Mouse (Mus musculus) midbrain, embryonic 13.5 days (tissue): Measurements from ENCODE around the gene Oxct2a. TPM values are rescaled to one million over a fixed set of nuclear protein-coding genes. Genes with fewer than 3 reads are reported as not detected.
A peak's percentile ranks its signal among the peaks of the same experiment; 100 is the strongest.
"Not testable (repeated sequence)": the region's sequence is repeated elsewhere in the genome, so short reads cannot be mapped to it uniquely, and the experiment has no call there.

Source experiments
- ATAC-seq: fragments of 200-750 bp; cut with Nextera tagmentation; 2 replicates; pipeline ENCODE4 v1.8.0; 2017; ENCODE audit warnings: mild to moderate bottlenecking, moderate TSS enrichment, moderate library complexity
- H3K27ac ChIP-seq: fragments of 300-500 bp; sonication (generic); 2 replicates; pipeline ENCODE4 v1.5.1; 2015; ENCODE audit warnings: inconsistent platforms, mild to moderate bottlenecking, moderate library complexity
- H3K27me3 ChIP-seq: fragments of 300-500 bp; sonication (generic); 2 replicates; pipeline ENCODE4 v1.6.1; 2015; ENCODE audit warnings: mild to moderate bottlenecking, inconsistent platforms
- H3K36me3 ChIP-seq: fragments of 300-500 bp; sonication (generic); 2 replicates; pipeline ENCODE4 v1.6.1; 2015; ENCODE audit warnings: mild to moderate bottlenecking, inconsistent platforms
- H3K4me1 ChIP-seq: fragments of 300-500 bp; sonication (generic); replicated peaks from 2 replicates; pipeline ENCODE4 v1.6.1; 2015; ENCODE audit warnings: inconsistent platforms
- H3K4me2 ChIP-seq: fragments of 300-500 bp; sonication (generic); replicated peaks from 2 replicates; pipeline ENCODE4 v1.6.1; 2015; ENCODE audit warnings: moderate library complexity, mild to moderate bottlenecking, inconsistent platforms
- H3K4me3 ChIP-seq: fragments of 300-500 bp; sonication (generic); replicated peaks from 2 replicates; pipeline ENCODE4 v1.5.1; 2015; ENCODE audit warnings: mild to moderate bottlenecking, inconsistent platforms
- H3K9ac ChIP-seq: fragments of 300-500 bp; sonication (generic); replicated peaks from 2 replicates; pipeline ENCODE4 v1.6.1; 2015; ENCODE audit warnings: mild to moderate bottlenecking, inconsistent platforms
- H3K9me3 ChIP-seq: fragments of 300-500 bp; sonication (generic); 2 replicates; pipeline ENCODE4 v1.6.1; 2016; ENCODE audit warnings: mild to moderate bottlenecking, inconsistent platforms
- WGBS: fragments of 180-500 bp; shearing (Covaris S2); methylation state at CpG from one replicate; pipeline ENCODE4 v1.1.7; 2015; 5-methylcytosine and 5-hydroxymethylcytosine counted together
- polyA plus RNA-seq: library from polyadenylated mRNA; unstranded; fragments of >200 nt; fragmentation: Nextera tagmentation; extraction: Ambion mirVana; gene quantifications from 2 replicates; pipeline ENCODE4 v1.2.1, GENCODE M21; 2015

The Oxct2a gene
- polyA plus RNA-seq, 1 experiment from 2014 or later: not detected

DNA sequence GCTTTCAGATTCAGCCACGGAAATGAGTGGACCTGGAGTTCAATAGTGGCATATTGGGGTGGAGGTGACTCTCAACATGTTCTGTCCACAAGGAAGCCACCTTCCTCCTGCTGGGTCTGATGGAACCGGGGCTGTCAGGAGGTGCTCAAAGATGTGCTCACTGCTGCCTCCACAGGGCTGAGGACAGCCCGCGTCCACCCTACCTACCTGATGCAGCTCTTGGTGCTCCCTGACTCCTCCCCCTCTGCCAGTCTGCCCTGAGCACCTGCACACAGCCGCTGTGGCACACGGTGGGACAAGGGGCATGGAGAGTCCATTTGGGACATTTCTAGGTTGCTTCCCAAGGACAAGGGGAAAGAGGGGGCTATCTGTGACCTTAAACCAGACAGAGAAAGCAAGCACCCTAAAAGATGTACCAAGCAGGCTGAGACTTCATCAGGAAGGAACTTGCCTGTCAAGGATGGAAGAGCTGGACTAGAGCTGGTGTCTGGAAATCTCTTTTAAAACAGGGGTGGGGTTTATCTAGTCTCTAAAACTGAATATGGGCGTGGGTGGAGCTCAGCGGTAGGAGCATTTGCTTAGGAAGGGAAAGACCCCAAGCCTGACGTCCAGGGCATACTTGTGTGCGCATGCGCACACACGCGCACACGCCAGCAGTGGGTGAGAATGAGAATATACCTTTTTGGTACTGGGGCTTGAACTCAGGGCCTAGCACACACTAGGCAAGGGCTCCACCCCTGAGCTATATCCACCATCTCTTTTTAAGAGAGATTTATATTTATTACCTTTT, 12.6 kb upstream of the Oxct2a start:
- no peak overlapping the region for H3K4me3 ChIP-seq
- H3K36me3 ChIP-seq: no peaks in the 10 kb centered on the region
- 73% methylated on average over 14 of the region's 14 CpGs for WGBS
- no peak overlapping the region for H3K27ac ChIP-seq
- no peak overlapping the region for H3K4me2 ChIP-seq
- ATAC-seq: no peak
- H3K9ac ChIP-seq: no peak overlapping the region
- peaks cover 14% of the 10 kb centered on the region for H3K27me3 ChIP-seq
- no peaks in the 10 kb centered on the region for H3K9me3 ChIP-seq
- no peaks in the 10 kb centered on the region for H3K4me1 ChIP-seq

DNA sequence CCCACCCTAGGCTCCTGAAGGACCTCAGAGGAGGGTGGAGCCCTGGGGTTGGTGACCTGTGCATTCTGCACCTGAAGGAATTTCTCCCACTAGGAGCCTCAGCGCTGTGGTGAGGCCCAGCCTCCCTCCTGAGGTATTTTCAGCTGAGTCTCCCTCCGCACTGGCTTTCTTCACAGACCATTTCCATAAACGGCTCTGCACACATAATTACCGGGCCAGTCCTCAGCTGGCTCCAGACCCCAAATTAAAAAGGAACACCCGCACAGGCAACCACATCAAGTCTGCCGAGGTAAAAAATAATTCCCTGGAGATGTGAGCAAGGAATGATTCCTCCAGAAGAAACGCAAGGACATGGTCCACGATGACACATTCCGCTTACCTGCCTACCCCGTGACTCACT, 11.8 kb upstream of the Oxct2a start:
- not testable (repeated sequence) for H3K4me1 ChIP-seq, H3K9ac ChIP-seq, H3K36me3 ChIP-seq, H3K27me3 ChIP-seq, H3K27ac ChIP-seq, ATAC-seq, H3K4me2 ChIP-seq, H3K4me3 ChIP-seq, H3K9me3 ChIP-seq
- 80% methylated on average over 10 of the region's 10 CpGs for WGBS

- Histone ChIP-seq H3K27me3 (peaks cover 3% of the 10 kb centered on the region; the same call in 1 of the 2 replicates), H3K4me1 (no peaks in the 10 kb centered on the region), H3K27ac (no peak overlapping the region), H3K9me3 (no peaks in the 10 kb centered on the region), H3K4me2 (no peak overlapping the region), H3K36me3 (no peaks in the 10 kb centered on the region), H3K9ac (no peak overlapping the region), H3K4me3 (no peak overlapping the region)
- no peak for ATAC-seq
- WGBS: 85% methylated on average over 3 of the region's 3 CpGs
Observed at GRCm38 (mm10) chr4:123334177-123334576, 10.7 kb upstream of the Oxct2a start.

- Histone ChIP-seq H3K27me3 (peaks cover 3% of the 10 kb centered on the region; the same call in 1 of the 2 replicates), H3K4me2 (no peak overlapping the region), H3K4me3 (no peak overlapping the region), H3K9ac (no peak overlapping the region), H3K9me3 (no peaks in the 10 kb centered on the region), H3K4me1 (no peaks in the 10 kb centered on the region), H3K36me3 (no peaks in the 10 kb centered on the region), H3K27ac (no peak overlapping the region)
- ATAC-seq: no peak
- 99% methylated on average over 4 of the region's 4 CpGs for WGBS
Observed at GRCm38 (mm10) chr4:123333151-123333550, 9.7 kb upstream of the Oxct2a start.

GRCm38 (mm10) chr4:123331961-123332360, 8.5 kb upstream of the Oxct2a start:
- not testable (repeated sequence) for H3K9me3 ChIP-seq, H3K4me3 ChIP-seq, H3K36me3 ChIP-seq, H3K27me3 ChIP-seq, H3K27ac ChIP-seq, H3K4me2 ChIP-seq, H3K9ac ChIP-seq, H3K4me1 ChIP-seq, ATAC-seq
- 90% methylated on average over 1 of the region's 1 CpGs for WGBS

GRCm38 (mm10) chr4:123331326-123331725, 7.9 kb upstream of the Oxct2a start:
- Histone ChIP-seq H3K4me2 (no peak overlapping the region), H3K4me1 (no peaks in the 10 kb centered on the region), H3K9me3 (no peaks in the 10 kb centered on the region), H3K27ac (no peak overlapping the region), H3K9ac (no peak overlapping the region), H3K4me3 (no peak overlapping the region), H3K27me3 (peaks cover 3% of the 10 kb centered on the region; the same call in 1 of the 2 replicates), H3K36me3 (no peaks in the 10 kb centered on the region)
- 77% methylated on average over 5 of the region's 5 CpGs for WGBS
- no peak for ATAC-seq

DNA sequence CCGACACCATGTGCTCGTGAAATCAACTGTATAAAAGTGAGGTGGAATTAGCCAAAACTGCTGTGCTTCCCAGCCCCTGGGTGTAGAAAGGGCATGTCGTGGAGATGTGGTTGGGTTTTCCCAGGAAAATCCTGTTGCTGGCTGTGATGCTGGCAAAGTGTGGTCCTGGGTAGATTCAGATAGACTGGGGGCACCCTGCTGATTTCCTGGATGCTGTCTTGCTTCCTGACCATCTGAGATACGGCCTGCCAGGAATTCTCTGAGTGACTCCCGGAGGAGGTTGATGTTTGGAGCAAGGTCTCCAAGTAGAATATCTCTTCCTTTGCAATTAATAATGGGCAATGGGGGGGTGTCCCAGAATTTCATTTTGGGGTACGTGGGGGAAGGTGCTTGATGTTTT, 5.5 kb upstream of the Oxct2a start:
- no peaks in the 10 kb centered on the region for H3K36me3 ChIP-seq
- WGBS: 79% methylated on average over 6 of the region's 6 CpGs

GRCm38 (mm10) chr4:123327630-123328029, 4.2 kb upstream of the Oxct2a start:
- H3K9ac ChIP-seq: no peak overlapping the region
- H3K36me3 ChIP-seq: no peaks in the 10 kb centered on the region
- H3K9me3 ChIP-seq: no peaks in the 10 kb centered on the region
- no peak for ATAC-seq
- no peaks in the 10 kb centered on the region for H3K4me1 ChIP-seq
- no peak overlapping the region for H3K27ac ChIP-seq
- H3K4me2 ChIP-seq: no peak overlapping the region
- no peak overlapping the region for H3K4me3 ChIP-seq
- 54% methylated on average over 3 of the region's 3 CpGs for WGBS
- peaks cover 19% of the 10 kb centered on the region for H3K27me3 ChIP-seq

More for the DNA sequence above, 5.5 kb upstream of the Oxct2a start:
- no peak overlapping the region for H3K9ac ChIP-seq
- ATAC-seq: no peak
- no peaks in the 10 kb centered on the region for H3K4me1 ChIP-seq
- H3K4me2 ChIP-seq: no peak overlapping the region
- no peaks in the 10 kb centered on the region for H3K9me3 ChIP-seq
- no peak overlapping the region for H3K4me3 ChIP-seq
- H3K27ac ChIP-seq: no peak overlapping the region
- H3K27me3 ChIP-seq: peaks cover 8% of the 10 kb centered on the region

GRCm38 (mm10) chr4:123326087-123326486, 2.7 kb upstream of the Oxct2a start:
- no peaks in the 10 kb centered on the region for H3K4me1 ChIP-seq
- no peak overlapping the region for H3K4me2 ChIP-seq
- H3K36me3 ChIP-seq: no peaks in the 10 kb centered on the region
- no peak overlapping the region for H3K4me3 ChIP-seq
- H3K9me3 ChIP-seq: no peaks in the 10 kb centered on the region
- 79% methylated on average over 3 of the region's 3 CpGs for WGBS
- H3K9ac ChIP-seq: no peak overlapping the region
- H3K27me3 ChIP-seq: peaks cover 28% of the 10 kb centered on the region
- no peak for ATAC-seq
- H3K27ac ChIP-seq: no peak overlapping the region

DNA sequence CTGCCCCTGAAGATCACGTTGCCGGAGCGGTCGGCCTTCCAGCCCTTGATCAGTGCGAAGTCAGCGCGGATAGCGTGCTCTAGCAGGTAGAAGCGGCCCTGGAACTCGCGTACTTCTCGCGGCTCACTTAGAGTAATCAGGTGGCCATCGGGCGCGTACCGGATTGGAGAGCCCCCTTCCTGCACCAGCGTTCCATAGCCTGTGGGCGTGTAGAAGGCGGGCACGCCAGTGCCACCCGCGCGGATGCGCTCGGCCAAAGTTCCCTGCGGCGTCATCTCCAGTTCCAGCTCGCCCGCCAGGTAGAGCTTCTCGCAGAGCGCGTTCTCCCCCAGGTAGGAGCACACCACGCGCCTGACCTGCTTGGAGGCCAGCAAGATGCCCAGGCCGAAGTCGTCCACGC, 524 bp downstream of the Oxct2a start:
- 0 out of 2 replicates have a peak, but pooled peaks have one; percentile 37 for ATAC-seq
- not testable (repeated sequence) for H3K4me1 ChIP-seq, H3K9ac ChIP-seq, H3K36me3 ChIP-seq, H3K27ac ChIP-seq, H3K9me3 ChIP-seq
- Histone ChIP-seq H3K27me3 (peaks cover 28% of the 10 kb centered on the region), H3K4me2 (peak overlapping the region; percentile 42), H3K4me3 (peak overlapping the region; percentile 17)
- WGBS: 10% methylated on average over 25 of the region's 38 CpGs

DNA sequence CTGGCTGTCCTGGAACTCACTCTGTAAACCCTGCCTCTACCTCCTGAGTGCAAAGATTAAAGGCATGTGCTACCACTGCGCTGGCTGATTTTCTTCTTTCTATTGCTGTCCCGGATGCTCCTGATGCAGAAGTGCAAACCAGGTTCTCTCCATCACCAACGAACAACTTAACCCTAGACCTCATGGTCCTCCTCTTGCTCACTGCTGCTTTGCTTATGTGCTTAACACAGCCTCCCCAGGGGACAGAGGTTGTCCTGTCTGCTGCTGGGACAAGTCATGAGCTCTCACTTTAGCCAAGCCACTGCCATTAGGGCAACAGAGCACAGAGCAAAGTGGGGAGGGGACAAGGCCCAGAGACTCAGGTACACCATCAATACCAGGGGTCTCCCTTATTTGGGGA, 8.9 kb downstream of the Oxct2a start:
- Histone ChIP-seq H3K4me1 (no peaks in the 10 kb centered on the region), H3K27ac (no peak overlapping the region), H3K27me3 (no peaks in the 10 kb centered on the region), H3K4me3 (no peak overlapping the region), H3K9ac (no peak overlapping the region), H3K4me2 (no peak overlapping the region), H3K9me3 (no peaks in the 10 kb centered on the region), H3K36me3 (no peaks in the 10 kb centered on the region)
- no peak for ATAC-seq
- WGBS: 83% methylated on average over 3 of the region's 3 CpGs

DNA sequence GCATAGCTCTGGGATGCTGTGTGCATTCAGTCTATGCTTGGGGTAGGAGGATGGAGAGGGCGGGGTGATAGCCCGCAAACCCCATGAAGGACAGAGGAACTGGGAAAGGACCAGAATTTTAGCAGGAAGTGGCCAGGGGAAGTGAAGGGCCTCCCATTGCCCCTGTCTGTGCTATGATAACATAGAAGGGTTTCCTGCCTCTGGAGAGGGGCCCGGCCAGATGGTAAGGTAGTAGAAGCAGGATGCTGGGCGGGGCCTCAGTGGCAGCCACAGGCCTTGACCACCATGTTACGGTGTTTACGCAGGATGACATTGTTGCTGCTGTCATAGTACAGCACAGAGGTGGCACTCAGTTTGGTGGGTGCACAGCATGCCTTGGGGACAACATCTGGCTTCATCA, 10.4 kb downstream of the Oxct2a start:
- Histone ChIP-seq H3K4me3 (no peak overlapping the region), H3K27ac (no peak overlapping the region), H3K27me3 (no peaks in the 10 kb centered on the region), H3K4me2 (no peak overlapping the region), H3K9me3 (no peaks in the 10 kb centered on the region), H3K36me3 (no peaks in the 10 kb centered on the region), H3K4me1 (no peaks in the 10 kb centered on the region), H3K9ac (no peak overlapping the region)
- ATAC-seq: no peak
- WGBS: 89% methylated on average over 6 of the region's 6 CpGs

- no peak overlapping the region for H3K4me2 ChIP-seq
- H3K4me3 ChIP-seq: no peak overlapping the region
- 86% methylated on average over 7 of the region's 7 CpGs for WGBS
- H3K36me3 ChIP-seq: no peaks in the 10 kb centered on the region
- no peak overlapping the region for H3K27ac ChIP-seq
- H3K27me3 ChIP-seq: no peaks in the 10 kb centered on the region
- H3K9me3 ChIP-seq: no peaks in the 10 kb centered on the region
- ATAC-seq: no peak
- no peaks in the 10 kb centered on the region for H3K4me1 ChIP-seq
- H3K9ac ChIP-seq: no peak overlapping the region
Observed at GRCm38 (mm10) chr4:123311845-123312244, 11.6 kb downstream of the Oxct2a start.
